ENCODE assay signal across 23 mouse cellular contexts in genomic region chr2:104153345-104153744, GRCm38 (mm10). TPM values are rescaled to one million over a fixed set of nuclear protein-coding genes. Genes with fewer than 3 reads are reported as not detected.
A peak's percentile ranks its signal among the peaks of the same experiment; 100 is the strongest.
DNase-seq lines count a peak whose midpoint lies in the region; ATAC-seq lines count a peak whose summit lies in the region.
"Had no signal": no experiment of that assay in that cellular context is flagged by ENCODE, and none has a peak within 500 bp of the region (broad histone marks: within the 10 kb centered on the region; RNA-seq: fewer than 3 reads in every experiment).

No protein-coding gene starts in this region.

- no peak overlapping the region for H3K4me3 ChIP-seq in hindbrain, embryonic 16.5 days (ENCODE audit: low read length)
- H3K4me3 ChIP-seq in hindbrain, embryonic 14.5 days (replicated peaks; ENCODE audit: low read length) = no peak overlapping the region
- H3K4me3 ChIP-seq: embryonic facial prominence, embryonic 12.5 days; forebrain, embryonic 12.5 days; hindbrain, embryonic 10.5 days; intestine, embryonic 15.5 days; layer of hippocampus, adult 2 months; limb, embryonic 12.5 days; liver, embryonic 12.5 days; midbrain, embryonic 10.5 days had no signal

- ATAC-seq in hindbrain, embryonic 16.5 days = peak; percentile 37; the same call in 1 of the 2 replicates
- no peak for ATAC-seq in hindbrain, embryonic 14.5 days (ENCODE audit: low FRiP score)
- ATAC-seq: intestine, embryonic 15.5 days; liver, embryonic 12.5 days; midbrain, embryonic 16.5 days had no signal

- H3K27me3 ChIP-seq in hindbrain, embryonic 16.5 days (replicated peaks; ENCODE audit: control insufficient read depth, insufficient read depth, low read length) = no peaks in the 10 kb centered on the region
- no peaks in the 10 kb centered on the region for H3K27me3 ChIP-seq in hindbrain, embryonic 14.5 days (ENCODE audit: control insufficient read depth, insufficient read depth, low read length)
- H3K27me3 ChIP-seq: embryonic facial prominence, embryonic 12.5 days; forebrain, embryonic 12.5 days; intestine, embryonic 15.5 days; limb, embryonic 12.5 days had no signal

- no peak overlapping the region for H3K9ac ChIP-seq in hindbrain, embryonic 16.5 days (ENCODE audit: low read depth, low read length)
- H3K9ac ChIP-seq in hindbrain, embryonic 14.5 days = no peak overlapping the region
- H3K9ac ChIP-seq: embryonic facial prominence, embryonic 12.5 days; forebrain, embryonic 12.5 days; intestine, embryonic 15.5 days; limb, embryonic 12.5 days; liver, embryonic 12.5 days had no signal

- no peaks in the 10 kb centered on the region for H3K9me3 ChIP-seq in hindbrain, embryonic 16.5 days (ENCODE audit: control insufficient read depth, low read length)
- H3K9me3 ChIP-seq in hindbrain, embryonic 14.5 days (ENCODE audit: control insufficient read depth, low read length) = no peaks in the 10 kb centered on the region
- H3K9me3 ChIP-seq: embryonic facial prominence, embryonic 12.5 days; forebrain, embryonic 12.5 days; hindbrain, embryonic 10.5 days; intestine, embryonic 15.5 days; limb, embryonic 12.5 days; liver, embryonic 12.5 days; midbrain, embryonic 10.5 days had no signal

- no peaks in the 10 kb centered on the region for H3K4me1 ChIP-seq in hindbrain, embryonic 16.5 days (ENCODE audit: control insufficient read depth, insufficient read depth, low read depth, low read length)
- H3K4me1 ChIP-seq in hindbrain, embryonic 14.5 days (replicated peaks; ENCODE audit: control insufficient read depth, insufficient read depth, low read length) = no peaks in the 10 kb centered on the region
- H3K4me1 ChIP-seq: embryonic facial prominence, embryonic 12.5 days; forebrain, embryonic 12.5 days; hindbrain, embryonic 10.5 days; intestine, embryonic 15.5 days; limb, embryonic 12.5 days; liver, embryonic 12.5 days; midbrain, embryonic 10.5 days had no signal

- no peak overlapping the region for H3K4me2 ChIP-seq in hindbrain, embryonic 16.5 days (ENCODE audit: low read length)
- H3K4me2 ChIP-seq in hindbrain, embryonic 14.5 days (replicated peaks) = no peak overlapping the region
- H3K4me2 ChIP-seq: embryonic facial prominence, embryonic 12.5 days; forebrain, embryonic 12.5 days; intestine, embryonic 15.5 days; limb, embryonic 12.5 days; liver, embryonic 12.5 days had no signal

- H3K36me3 ChIP-seq in hindbrain, embryonic 16.5 days (ENCODE audit: control insufficient read depth, insufficient read depth, low read length) = peaks cover 19% of the 10 kb centered on the region
- peaks cover 20% of the 10 kb centered on the region for H3K36me3 ChIP-seq in hindbrain, embryonic 14.5 days (replicated peaks; ENCODE audit: control insufficient read depth, insufficient read depth)
- H3K36me3 ChIP-seq: embryonic facial prominence, embryonic 12.5 days; forebrain, embryonic 12.5 days; hindbrain, embryonic 10.5 days; intestine, embryonic 15.5 days; limb, embryonic 12.5 days; liver, embryonic 12.5 days; midbrain, embryonic 10.5 days had no signal

- H3K27ac ChIP-seq in hindbrain, embryonic 16.5 days (ENCODE audit: low read depth, low read length) = no peak overlapping the region
- no peak overlapping the region for H3K27ac ChIP-seq in hindbrain, embryonic 14.5 days
- H3K27ac ChIP-seq: embryonic facial prominence, embryonic 12.5 days; forebrain, embryonic 12.5 days; hindbrain, embryonic 10.5 days; intestine, embryonic 15.5 days; layer of hippocampus, adult 2 months; limb, embryonic 12.5 days; liver, embryonic 12.5 days; midbrain, embryonic 10.5 days had no signal

- WGBS in hindbrain, embryonic 16.5 days = 78% methylated on average over 4 of the region's 4 CpGs
- WGBS in hindbrain, embryonic 14.5 days = 75% methylated on average over 4 of the region's 4 CpGs

- no peak for DNase-seq in hindbrain, embryonic 14.5 days (ENCODE audit: low spot score)
- DNase-seq in cerebellum, adult 11-12 months = peak; percentile 90
- peak; percentile 94 for DNase-seq in cerebellum, adult 9-10 months
- DNase-seq in right cerebral cortex, adult 18-20 months = no peak
- no peak for DNase-seq in spleen, postnatal 14 days (ENCODE audit: low spot score in 2 of 2)
- DNase-seq in urinary bladder, postnatal 36 days (ENCODE audit: low spot score in 2 of 2) = no peak
- DNase-seq: adrenal gland, adult 2 months; kidney, adult 9 months; kidney, postnatal 14 days; lung, adult 18-20 months; lung, postnatal 10 days had no signal

RNA-seq across cellular contexts. Expression of gene A930018P22Rik, which starts 30.8 kb away (rescaled TPM):
- polyA plus RNA-seq in hindbrain, embryonic 16.5 days (2015; fragmentation: Nextera tagmentation; extraction: Ambion mirVana) = not detected in 2 replicates
- polyA plus RNA-seq in hindbrain, embryonic 14.5 days (2014; fragmentation: Nextera tagmentation; extraction: Ambion mirVana) = not detected in 2 replicates
- polyA plus RNA-seq: embryonic facial prominence, embryonic 12.5 days; forebrain, embryonic 12.5 days; limb, embryonic 12.5 days; midbrain, embryonic 16.5 days; neural tube, embryonic 14.5 days; thymus, postnatal 0 days had no signal

RNA-seq across cellular contexts. Expression of gene Cd59a, which starts 57.7 kb away (rescaled TPM):
- polyA plus RNA-seq in hindbrain, embryonic 16.5 days (2015; fragmentation: Nextera tagmentation; extraction: Ambion mirVana) = 15.3 and 18.4 TPM in 2 replicates
- polyA plus RNA-seq in hindbrain, embryonic 14.5 days (2014; fragmentation: Nextera tagmentation; extraction: Ambion mirVana) = 14.9 and 16.6 TPM in 2 replicates

Comparison
In these comparisons a context has a peak if more than half of its experiments do, and no peak if none do; other contexts are left out.
1. DNase-seq: peak in cerebellum, adult 11-12 months (single experiment) and cerebellum, adult 9-10 months (single experiment); none in hindbrain, embryonic 14.5 days (single experiment), right cerebral cortex, adult 18-20 months (single experiment), spleen, postnatal 14 days (0 of 2) and urinary bladder, postnatal 36 days (0 of 2).